Comparison of ENCODE assay signal across 12 mouse cellular contexts in the genomic region with DNA sequence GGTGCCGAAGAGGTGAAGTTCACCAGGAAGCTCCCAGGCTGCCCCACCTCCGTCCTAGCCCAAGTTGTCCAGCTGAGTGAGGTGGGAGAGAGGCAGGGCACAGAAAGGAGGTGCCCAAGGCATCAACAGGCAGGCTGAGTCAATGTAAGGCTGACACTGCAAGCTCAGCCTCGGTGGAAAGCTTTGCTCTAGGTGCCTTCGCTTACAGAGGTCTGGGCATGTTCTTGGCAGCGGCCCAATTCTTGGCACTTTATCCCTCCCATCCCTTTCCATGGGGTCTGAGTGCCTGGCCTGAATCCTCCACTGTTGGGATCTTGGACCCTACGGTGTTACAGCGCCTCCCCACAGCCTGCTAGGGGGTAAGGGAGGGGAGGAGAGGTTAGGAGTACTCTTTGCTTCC. TPM values are rescaled to one million over a fixed set of nuclear protein-coding genes. Genes with fewer than 3 reads are reported as not detected.
DNase-seq lines count a peak whose midpoint lies in the region; ATAC-seq and TF ChIP-seq lines count a peak whose summit lies in the region.
"Had no signal": no experiment of that assay in that cellular context is flagged by ENCODE, and none has a peak within 500 bp of the region (broad histone marks: within the 10 kb centered on the region; RNA-seq: fewer than 3 reads in every experiment).

No protein-coding gene starts in this region.

- H3K4me2 ChIP-seq in heart, embryonic 12.5 days = no peak overlapping the region
- peak overlapping the region; percentile 27 for H3K4me2 ChIP-seq in lung, embryonic 14.5 days
- H3K4me2 ChIP-seq in hindbrain, postnatal 0 days (ENCODE audit: low read depth, low read length) = no peak overlapping the region

- no peaks in the 10 kb centered on the region for H3K9me3 ChIP-seq in heart, embryonic 12.5 days (replicated peaks)
- no peaks in the 10 kb centered on the region for H3K9me3 ChIP-seq in lung, embryonic 14.5 days (ENCODE audit: low read depth, low read length)
- no peaks in the 10 kb centered on the region for H3K9me3 ChIP-seq in hindbrain, postnatal 0 days (ENCODE audit: low read length)

- TF ChIP-seq CTCF in lung, embryonic 14.5 days (IDR thresholded peaks at IDR 0.05; ENCODE audit: low read depth) = no peak
- no peak for TF ChIP-seq CTCF in hindbrain, postnatal 0 days (IDR thresholded peaks at IDR 0.05; ENCODE audit: low read depth)

- 72% methylated on average over 7 of the region's 7 CpGs for WGBS in heart, embryonic 12.5 days
- 66% methylated on average over 7 of the region's 7 CpGs for WGBS in lung, embryonic 14.5 days
- WGBS in hindbrain, postnatal 0 days = 62% methylated on average over 7 of the region's 7 CpGs

- H3K27me3 ChIP-seq in heart, embryonic 12.5 days (replicated peaks) = no peaks in the 10 kb centered on the region
- H3K27me3 ChIP-seq in lung, embryonic 14.5 days (ENCODE audit: insufficient read depth, low read length) = no peaks in the 10 kb centered on the region
- no peaks in the 10 kb centered on the region for H3K27me3 ChIP-seq in hindbrain, postnatal 0 days (ENCODE audit: insufficient read depth, low read length)

- ATAC-seq in heart, embryonic 12.5 days (ENCODE audit: insufficient number of reproducible peaks, low FRiP score) = no peak
- ATAC-seq in lung, embryonic 14.5 days (ENCODE audit: insufficient read depth) = no peak
- ATAC-seq in hindbrain, postnatal 0 days = no peak
- no peak for ATAC-seq in megakaryocyte progenitor cell, adult 5-6 weeks (replicated peaks; ENCODE audit: poor library complexity)

- peaks cover 3% of the 10 kb centered on the region; the same call in 1 of the 2 replicates for H3K36me3 ChIP-seq in heart, embryonic 12.5 days
- 0 out of 2 replicates have a peak, but pooled peaks cover 4% of the 10 kb centered on the region for H3K36me3 ChIP-seq in lung, embryonic 14.5 days (ENCODE audit: insufficient read depth)
- H3K36me3 ChIP-seq in hindbrain, postnatal 0 days (ENCODE audit: insufficient read depth, low read length) = no peaks in the 10 kb centered on the region

- DNase-seq in heart, adult 9 months (ENCODE audit: low spot score in 2 of 2) = no peak
- peak; percentile 54 for DNase-seq in lung, embryonic 14.5 days
- no peak for DNase-seq in lung, postnatal 14 days
- DNase-seq in hindbrain, postnatal 0 days (ENCODE audit: low spot score) = no peak
- peak; percentile 41 to 65 for DNase-seq in lung, postnatal 4 days
- no peak for DNase-seq in gastrocnemius, adult 8-10 months (ENCODE audit: low spot score in 2 of 2)
- DNase-seq: cerebellum, adult 11-12 months had no signal

- no peak overlapping the region for H3K4me3 ChIP-seq in heart, embryonic 12.5 days
- no peak overlapping the region for H3K4me3 ChIP-seq in lung, embryonic 14.5 days (ENCODE audit: low read depth, low read length)
- H3K4me3 ChIP-seq in hindbrain, postnatal 0 days (ENCODE audit: low read length) = no peak overlapping the region

- peaks cover 55% of the 10 kb centered on the region for H3K4me1 ChIP-seq in heart, embryonic 12.5 days (replicated peaks)
- H3K4me1 ChIP-seq in lung, embryonic 14.5 days (ENCODE audit: insufficient read depth) = no peaks in the 10 kb centered on the region
- H3K4me1 ChIP-seq in hindbrain, postnatal 0 days (ENCODE audit: insufficient read depth, low read length) = 0 out of 2 replicates have a peak, but pooled peaks cover 4% of the 10 kb centered on the region

- H3K9ac ChIP-seq in heart, embryonic 12.5 days = no peak overlapping the region
- no peak overlapping the region for H3K9ac ChIP-seq in lung, embryonic 14.5 days
- H3K9ac ChIP-seq in hindbrain, postnatal 0 days (replicated peaks; ENCODE audit: low read length) = no peak overlapping the region

- H3K27ac ChIP-seq in heart, embryonic 12.5 days (ENCODE audit: poor library complexity, severe bottlenecking) = 0 out of 2 replicates have a peak overlapping the region, but pooled peaks have one; percentile 4
- peak overlapping the region; percentile 22 for H3K27ac ChIP-seq in lung, embryonic 14.5 days (ENCODE audit: low read depth)
- peak overlapping the region; percentile 8; the same call in 1 of the 2 replicates for H3K27ac ChIP-seq in hindbrain, postnatal 0 days

RNA-seq across cellular contexts. Expression of a gene that starts 2.9 kb away (rescaled TPM):
- polyA plus RNA-seq in heart, embryonic 12.5 days (2016; fragmentation: Nextera tagmentation; extraction: Ambion mirVana) = 139 and 146 TPM in 2 replicates
- polyA plus RNA-seq in lung, embryonic 14.5 days (2014; fragmentation: Nextera tagmentation; extraction: Ambion mirVana) = 269 and 311 TPM in 2 replicates
- total RNA-seq in hindbrain, postnatal 0 days (2014; rRNA removed) = 70.4 and 79.5 TPM in 2 replicates
- 74.8 and 76.5 TPM in 2 replicates for polyA plus RNA-seq in hindbrain, postnatal 0 days (2015; fragmentation: Nextera tagmentation; extraction: Ambion mirVana)
- total RNA-seq in megakaryocyte progenitor cell, adult 5-6 weeks (2015) = 29.9 and 58.3 TPM in 2 replicates
- 24.6 and 24.9 TPM in 2 replicates for total RNA-seq in megakaryocyte progenitor cell, adult 5-6 weeks (2017)
- 10 to 100 TPM; 28.7 to 37.4 (median 31.6) TPM for total RNA-seq in gastrocnemius, adult 8-10 months (2022)

RNA-seq across cellular contexts. Expression of a gene that starts 3.7 kb away (rescaled TPM):
- 0.28 TPM in 1 of 2 replicates, not detected in the other for polyA plus RNA-seq in heart, embryonic 12.5 days (2016; fragmentation: Nextera tagmentation; extraction: Ambion mirVana)
- polyA plus RNA-seq in lung, embryonic 14.5 days (2014; fragmentation: Nextera tagmentation; extraction: Ambion mirVana) = not detected in 2 replicates
- not detected in 2 replicates for total RNA-seq in hindbrain, postnatal 0 days (2014; rRNA removed)
- not detected in 2 replicates for polyA plus RNA-seq in hindbrain, postnatal 0 days (2015; fragmentation: Nextera tagmentation; extraction: Ambion mirVana)
- not detected in 2 replicates for total RNA-seq in megakaryocyte progenitor cell, adult 5-6 weeks (2015)
- not detected in 2 replicates for total RNA-seq in megakaryocyte progenitor cell, adult 5-6 weeks (2017)
- total RNA-seq in gastrocnemius, adult 8-10 months (2022) = not detected
- total RNA-seq: CH12.LX; layer of hippocampus, adult 8-10 months had no signal
- polyA plus RNA-seq: liver, embryonic 16.5 days had no signal

RNA-seq across cellular contexts. Expression of a gene that starts 21.5 kb away (rescaled TPM):
- 18.4 and 23.2 TPM in 2 replicates for polyA plus RNA-seq in heart, embryonic 12.5 days (2016; fragmentation: Nextera tagmentation; extraction: Ambion mirVana)
- polyA plus RNA-seq in lung, embryonic 14.5 days (2014; fragmentation: Nextera tagmentation; extraction: Ambion mirVana) = 30.2 and 32.9 TPM in 2 replicates
- total RNA-seq in hindbrain, postnatal 0 days (2014; rRNA removed) = 12.2 and 13.9 TPM in 2 replicates
- 6.2 and 8.2 TPM in 2 replicates for polyA plus RNA-seq in hindbrain, postnatal 0 days (2015; fragmentation: Nextera tagmentation; extraction: Ambion mirVana)
- total RNA-seq in megakaryocyte progenitor cell, adult 5-6 weeks (2015) = 47.8 and 50.3 TPM in 2 replicates
- 43.5 and 52.3 TPM in 2 replicates for total RNA-seq in megakaryocyte progenitor cell, adult 5-6 weeks (2017)
- total RNA-seq in gastrocnemius, adult 8-10 months (2022) = 1 to 10 TPM; 2.9 to 8.9 (median 5.6) TPM

RNA-seq across cellular contexts. Expression of a gene that starts 45.5 kb away (rescaled TPM):
- polyA plus RNA-seq in heart, embryonic 12.5 days (2016; fragmentation: Nextera tagmentation; extraction: Ambion mirVana) = 16.4 and 17.3 TPM in 2 replicates
- polyA plus RNA-seq in lung, embryonic 14.5 days (2014; fragmentation: Nextera tagmentation; extraction: Ambion mirVana) = 28.3 and 30.0 TPM in 2 replicates
- 289 and 302 TPM in 2 replicates for total RNA-seq in hindbrain, postnatal 0 days (2014; rRNA removed)
- 129 and 142 TPM in 2 replicates for polyA plus RNA-seq in hindbrain, postnatal 0 days (2015; fragmentation: Nextera tagmentation; extraction: Ambion mirVana)
- 2.8 and 4.8 TPM in 2 replicates for total RNA-seq in megakaryocyte progenitor cell, adult 5-6 weeks (2015)
- 9.2 and 9.4 TPM in 2 replicates for total RNA-seq in megakaryocyte progenitor cell, adult 5-6 weeks (2017)
- 1 to 10 TPM; 1.3 to 2.1 (median 1.6) TPM for total RNA-seq in gastrocnemius, adult 8-10 months (2022)

Comparison
In these comparisons a context has a peak if more than half of its experiments do, and no peak if none do; other contexts are left out.
1. DNase-seq: peak in lung, embryonic 14.5 days (single experiment) and lung, postnatal 4 days (2 of 2); none in heart, adult 9 months (0 of 2), lung, postnatal 14 days (single experiment), hindbrain, postnatal 0 days (single experiment) and gastrocnemius, adult 8-10 months (0 of 2).
2. Peak in every context shown above with its lines, with median percentiles within 50 percentile points of each other: H3K27ac ChIP-seq.